Mouse (Mus musculus): ENCODE data around the gene Sema6d. TPM values are rescaled to one million over a fixed set of nuclear protein-coding genes. Genes with fewer than 3 reads are reported as not detected.

Sema6d gene
- total RNA-seq, 1 experiment from 2014 or later, result not detected

DNA sequence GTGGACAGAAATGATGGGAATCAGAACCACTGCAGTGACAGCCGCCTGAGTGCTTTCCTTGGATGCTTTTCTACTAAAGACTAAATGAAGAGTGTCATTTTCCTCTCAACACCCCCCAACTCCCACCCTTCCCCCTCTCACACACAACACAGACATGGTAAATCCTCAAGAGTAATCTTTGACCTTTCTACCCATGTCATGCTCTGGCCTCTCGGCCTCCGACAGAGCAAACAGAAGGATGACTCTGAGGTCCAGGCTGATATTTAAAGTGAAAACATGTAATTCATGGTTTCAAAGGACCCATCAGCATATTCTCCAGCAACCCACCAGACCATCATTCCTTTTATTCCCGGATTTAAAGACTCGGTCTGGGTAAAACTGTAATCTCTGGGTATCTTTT is 518.2 kb downstream of the Sema6d start:
- ATAC-seq (replicated peaks in 1 of 2; ENCODE audit: insufficient read depth in 1 of 2, low FRiP score in 2 of 2, low TSS enrichment in 1 of 2, low read depth in 1 of 2, poor library complexity in 2 of 2, severe bottlenecking in 2 of 2), result no peak

DNA sequence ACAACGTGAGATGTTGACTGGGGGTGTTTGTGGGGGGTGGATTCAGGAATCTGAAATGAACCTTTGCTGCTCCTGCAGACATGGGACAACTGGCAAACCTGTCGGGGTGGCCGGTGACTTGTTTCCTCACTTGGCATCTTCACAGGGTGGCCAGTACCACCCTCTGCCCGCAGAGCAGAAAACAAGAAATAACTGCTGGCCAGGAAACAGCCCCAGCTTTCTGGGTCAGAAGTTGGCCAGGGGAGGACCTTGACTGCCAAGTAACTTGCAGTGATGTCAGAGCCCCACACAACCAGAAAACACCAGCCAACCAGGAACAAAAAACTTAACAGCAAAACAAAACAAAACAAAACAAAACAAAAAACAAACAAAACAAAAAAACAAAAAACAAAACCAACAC is 518.8 kb downstream of the Sema6d start:
- no peak for ATAC-seq (replicated peaks in 1 of 2; ENCODE audit: insufficient read depth in 1 of 2, low FRiP score in 2 of 2, low TSS enrichment in 1 of 2, low read depth in 1 of 2, poor library complexity in 2 of 2, severe bottlenecking in 2 of 2)

DNA sequence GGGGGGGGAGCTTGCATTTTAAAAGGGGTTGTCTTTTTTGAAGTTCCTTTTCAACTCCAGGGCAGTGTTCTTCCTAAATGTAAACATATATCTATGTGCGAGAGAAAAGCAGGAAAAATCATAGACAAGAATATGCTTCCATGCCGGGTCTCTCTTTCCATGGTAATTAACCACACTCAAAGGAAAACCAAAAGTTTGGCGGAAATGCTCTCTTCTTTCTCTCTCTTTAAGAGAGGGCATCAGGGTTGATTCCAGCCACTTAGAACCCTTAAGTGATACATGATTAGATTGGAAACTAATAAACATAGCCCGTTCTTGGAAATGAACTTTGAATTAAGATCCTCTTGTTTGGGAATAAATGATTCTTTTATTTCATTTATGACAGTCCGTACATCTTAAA is 519.2 kb downstream of the Sema6d start:
- ATAC-seq (replicated peaks in 1 of 2; ENCODE audit: insufficient read depth in 1 of 2, low FRiP score in 2 of 2, low TSS enrichment in 1 of 2, low read depth in 1 of 2, poor library complexity in 2 of 2, severe bottlenecking in 2 of 2), result no peak

DNA sequence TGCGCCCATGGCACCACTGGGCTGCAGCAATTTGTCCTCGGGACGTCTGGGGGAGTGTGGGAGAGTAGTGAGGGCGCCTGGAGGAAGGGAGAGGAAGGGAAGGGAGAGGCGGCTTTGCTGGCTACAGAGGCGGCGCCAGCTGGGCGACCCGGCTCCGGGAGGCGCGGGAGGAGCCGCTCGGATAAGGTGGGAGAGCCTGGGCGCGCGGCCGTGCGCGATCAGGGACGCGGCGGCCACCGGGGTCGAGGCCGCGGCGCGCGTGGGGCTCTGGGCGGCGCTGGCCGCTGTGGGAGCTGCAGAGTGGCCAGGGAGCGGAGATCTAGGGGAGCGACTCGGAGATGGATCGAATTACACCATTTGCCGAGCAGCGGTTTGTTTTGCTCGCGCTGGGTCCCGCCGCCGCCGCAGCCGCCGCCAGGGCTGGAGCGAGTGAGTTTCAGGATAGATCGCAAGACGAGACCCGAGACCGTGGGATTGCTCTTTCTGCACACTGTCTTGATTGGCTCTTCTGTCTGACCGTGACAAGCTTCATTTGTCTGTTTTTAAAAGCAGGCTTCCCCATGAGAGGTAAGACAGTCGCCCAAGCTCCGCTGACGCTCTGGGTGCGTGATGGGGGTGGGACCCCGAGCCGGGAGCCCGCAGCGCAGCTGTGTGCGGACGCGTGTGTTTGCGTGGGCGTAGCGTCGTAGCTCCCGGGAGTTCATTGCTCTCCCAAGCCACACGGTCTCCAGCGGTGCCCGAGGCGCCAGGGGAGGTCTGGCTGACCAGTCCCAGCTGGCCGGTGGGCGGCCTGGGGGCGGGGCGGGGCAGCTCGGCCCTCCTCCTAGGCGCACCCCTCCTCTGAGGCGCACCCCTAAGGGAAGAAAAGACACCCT is 520.2 kb downstream of the Sema6d start:
- ATAC-seq (replicated peaks in 1 of 2; ENCODE audit: insufficient read depth in 1 of 2, low FRiP score in 2 of 2, low TSS enrichment in 1 of 2, low read depth in 1 of 2, poor library complexity in 2 of 2, severe bottlenecking in 2 of 2), result peak; percentile 58 to 65

DNA sequence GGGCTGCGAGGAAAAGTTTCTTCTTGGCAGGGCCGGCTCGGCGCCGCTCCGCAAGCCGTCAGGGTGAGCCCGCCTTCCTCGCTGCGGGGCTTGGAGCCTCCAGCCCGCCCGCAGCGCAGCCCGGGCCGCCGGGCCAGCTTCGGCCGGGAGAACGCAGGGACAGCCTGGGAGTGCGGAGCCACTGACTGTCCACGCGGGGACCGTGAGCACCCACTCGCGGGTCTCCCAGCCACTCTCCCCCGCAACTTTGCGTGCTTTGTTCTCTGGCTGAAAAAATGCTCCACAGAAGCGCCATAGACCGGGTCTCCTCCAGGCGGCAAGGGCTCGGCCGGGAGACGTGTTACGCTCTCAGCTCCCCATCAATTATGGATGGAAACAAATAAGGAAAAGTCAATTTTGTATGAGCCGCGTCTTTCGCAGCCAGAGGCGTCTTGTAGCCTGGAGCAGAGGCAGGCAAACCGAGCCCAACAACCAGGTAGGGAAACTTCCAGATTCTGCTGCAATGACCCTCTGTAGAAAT is 520.9 kb downstream of the Sema6d start:
- ATAC-seq (replicated peaks in 1 of 2; ENCODE audit: insufficient read depth in 1 of 2, low FRiP score in 2 of 2, low TSS enrichment in 1 of 2, low read depth in 1 of 2, poor library complexity in 2 of 2, severe bottlenecking in 2 of 2), result 0 out of 4 replicates have a peak, but pooled peaks of 1 of the 2 experiments have one; percentile 6

DNA sequence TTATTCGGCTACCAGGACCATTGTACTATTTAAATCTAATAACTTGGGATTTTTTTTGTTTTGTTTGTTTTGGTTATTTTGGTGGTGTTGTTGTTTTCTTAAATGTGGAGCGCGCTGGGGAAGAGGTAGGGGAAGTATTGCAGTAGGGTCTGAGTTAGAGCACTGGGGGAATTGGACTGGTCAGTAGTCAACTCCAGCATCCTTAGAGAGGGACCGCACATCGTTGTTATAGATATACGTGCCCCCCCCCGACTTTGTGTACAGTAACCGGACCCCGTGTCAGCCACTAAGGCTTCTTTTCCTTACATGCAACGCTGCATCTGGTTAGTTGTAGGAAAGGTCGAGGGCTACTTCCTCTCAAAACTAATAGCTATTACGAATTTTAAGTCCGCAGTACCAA is 521.5 kb downstream of the Sema6d start:
- no peak for ATAC-seq (replicated peaks in 1 of 2; ENCODE audit: insufficient read depth in 1 of 2, low FRiP score in 2 of 2, low TSS enrichment in 1 of 2, low read depth in 1 of 2, poor library complexity in 2 of 2, severe bottlenecking in 2 of 2)

DNA sequence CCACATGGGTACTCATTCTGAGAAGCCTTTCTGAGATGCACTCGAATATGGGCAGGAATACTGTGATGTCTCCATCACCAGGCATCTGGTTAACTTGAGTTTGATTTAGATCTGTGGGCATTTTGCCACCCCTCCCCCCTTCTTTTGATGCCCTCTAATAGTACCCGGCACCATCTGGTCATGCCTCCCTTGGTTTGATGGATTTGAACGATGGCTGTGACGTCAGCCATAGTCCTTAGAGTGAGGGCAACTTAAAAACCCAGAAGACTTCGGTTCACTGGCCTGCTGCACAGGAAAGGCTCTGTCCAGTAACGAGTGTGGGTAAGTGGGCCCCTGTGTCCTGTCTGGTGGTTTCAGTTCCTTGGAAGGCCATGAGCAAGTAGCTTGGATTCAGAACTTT is 522.5 kb downstream of the Sema6d start:
- no peak for ATAC-seq (replicated peaks in 1 of 2; ENCODE audit: insufficient read depth in 1 of 2, low FRiP score in 2 of 2, low TSS enrichment in 1 of 2, low read depth in 1 of 2, poor library complexity in 2 of 2, severe bottlenecking in 2 of 2)

DNA sequence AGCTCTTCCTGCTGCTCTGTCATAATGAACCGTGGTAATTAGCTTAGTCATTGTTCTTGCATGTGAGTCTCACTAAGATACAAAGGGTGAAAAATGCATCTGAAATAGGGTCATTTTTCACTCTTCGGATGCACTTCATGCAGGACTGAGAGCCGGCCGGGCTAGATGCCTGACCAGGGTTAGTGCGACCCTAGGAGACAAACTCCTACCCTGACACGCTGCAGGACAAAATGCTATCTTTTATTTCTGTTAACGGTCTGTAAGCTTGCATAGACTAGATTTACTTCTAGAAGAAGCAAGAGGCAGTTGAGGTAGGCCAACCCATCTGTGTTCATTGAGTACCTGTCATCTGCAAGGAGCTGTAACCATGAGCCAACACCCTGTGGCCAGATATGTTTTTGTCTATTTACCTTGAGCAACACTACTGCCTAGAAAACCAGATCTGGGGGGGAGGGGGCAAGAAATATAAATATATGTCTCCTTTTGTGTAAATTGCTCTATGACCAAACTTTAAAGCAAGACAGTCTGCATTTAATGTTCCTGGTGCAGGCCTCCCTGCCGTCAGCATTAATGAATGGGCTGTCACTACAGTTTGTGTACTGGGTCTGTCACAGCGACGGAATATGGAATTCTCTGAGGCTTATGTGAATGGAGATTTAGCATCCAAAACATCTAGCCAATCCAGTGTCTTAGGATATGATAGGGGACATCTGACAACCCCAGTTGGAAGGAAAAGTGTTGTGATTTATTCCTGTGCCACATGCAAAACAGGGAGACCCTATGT is 523.1 kb downstream of the Sema6d start:
- ATAC-seq (replicated peaks in 1 of 2; ENCODE audit: insufficient read depth in 1 of 2, low FRiP score in 2 of 2, low TSS enrichment in 1 of 2, low read depth in 1 of 2, poor library complexity in 2 of 2, severe bottlenecking in 2 of 2), result no peak

DNA sequence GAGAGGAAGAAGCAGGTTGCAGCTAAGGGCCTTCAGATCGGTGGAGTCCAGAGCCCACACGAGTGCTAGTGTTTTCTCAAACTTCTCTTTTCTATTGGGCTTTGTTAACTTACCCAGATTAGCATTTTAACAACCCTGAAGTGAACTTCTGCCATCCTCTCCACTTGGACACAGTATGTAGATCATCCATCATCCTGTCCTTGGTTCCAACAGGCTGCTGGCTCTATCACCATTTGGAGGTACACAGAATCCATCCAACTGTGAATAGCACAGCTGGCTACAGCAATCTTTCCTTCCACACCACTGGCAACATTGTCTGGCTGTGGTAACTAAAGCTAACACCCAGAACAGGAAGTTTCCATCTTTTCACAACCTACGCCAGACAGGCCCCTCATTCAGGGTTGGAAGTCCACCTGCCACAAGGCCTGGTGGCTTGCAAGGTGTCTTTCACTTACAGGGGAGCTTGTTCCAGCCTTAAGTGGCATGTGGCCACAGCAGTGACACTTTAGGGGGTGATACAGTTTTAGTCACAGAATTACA is 524.0 kb downstream of the Sema6d start:
- no peak for ATAC-seq (replicated peaks in 1 of 2; ENCODE audit: insufficient read depth in 1 of 2, low FRiP score in 2 of 2, low TSS enrichment in 1 of 2, low read depth in 1 of 2, poor library complexity in 2 of 2, severe bottlenecking in 2 of 2)

DNA sequence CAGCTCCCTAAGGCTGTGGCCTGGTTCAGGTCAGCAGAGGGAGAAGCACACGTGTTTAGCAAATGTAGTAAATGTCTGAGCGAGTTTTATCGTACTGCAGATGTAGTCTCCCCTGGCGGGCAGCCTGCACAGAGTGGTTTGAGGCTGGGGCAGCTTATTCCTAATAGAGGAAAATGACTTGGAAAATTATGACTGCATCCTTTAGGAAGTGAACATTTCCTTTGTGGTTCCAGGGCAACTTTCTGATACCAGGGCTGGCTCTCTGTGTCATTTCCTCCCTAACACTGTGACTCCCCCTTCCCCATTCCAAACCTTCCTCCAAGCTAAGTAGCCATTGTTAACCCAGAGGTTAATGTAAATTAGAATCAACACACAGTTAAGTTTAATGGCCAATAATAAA is 527.0 kb downstream of the Sema6d start:
- peak; percentile 20 to 41; a peak in 2 of 4 replicates for ATAC-seq (replicated peaks in 1 of 2; ENCODE audit: insufficient read depth in 1 of 2, low FRiP score in 2 of 2, low TSS enrichment in 1 of 2, low read depth in 1 of 2, poor library complexity in 2 of 2, severe bottlenecking in 2 of 2)

DNA sequence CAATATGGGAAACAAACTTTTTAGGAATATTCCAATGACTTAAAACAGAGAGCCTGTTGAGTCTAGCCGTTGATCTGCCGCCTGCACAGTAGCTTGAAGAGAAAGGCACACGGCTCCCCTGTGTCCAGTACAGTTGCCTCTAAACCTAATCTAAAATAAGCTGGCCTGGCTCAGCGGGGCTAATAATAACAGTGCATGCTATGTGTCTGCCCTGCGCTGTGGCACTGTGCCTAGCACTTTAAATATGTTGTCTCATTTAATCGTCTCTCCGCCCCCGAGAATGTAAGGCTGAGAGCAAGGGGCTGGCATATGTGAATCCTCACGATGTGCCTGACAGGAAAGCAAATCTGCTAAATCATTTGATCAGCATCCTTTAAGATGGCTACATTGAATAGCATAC is 527.7 kb downstream of the Sema6d start:
- no peak for ATAC-seq (replicated peaks in 1 of 2; ENCODE audit: insufficient read depth in 1 of 2, low FRiP score in 2 of 2, low TSS enrichment in 1 of 2, low read depth in 1 of 2, poor library complexity in 2 of 2, severe bottlenecking in 2 of 2)

DNA sequence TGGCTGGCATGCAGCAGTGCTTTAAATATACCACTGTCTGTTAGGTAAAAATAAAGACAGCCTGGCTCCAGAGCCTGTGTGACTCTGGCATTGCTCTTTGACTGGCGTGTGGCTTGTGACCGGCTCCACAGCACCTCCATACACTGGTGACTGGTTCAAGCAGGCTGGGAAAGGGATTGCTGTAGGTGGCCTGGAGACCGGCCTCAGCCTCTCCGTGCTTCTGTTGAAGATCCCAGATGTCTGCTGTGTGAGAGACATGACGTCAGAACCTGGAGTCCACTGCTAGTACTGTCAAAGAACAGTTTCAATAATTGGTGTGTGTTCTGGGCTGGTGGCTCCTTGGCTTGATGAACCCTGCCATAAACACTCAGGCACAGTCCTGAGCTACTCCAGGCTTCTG is 528.3 kb downstream of the Sema6d start:
- ATAC-seq (replicated peaks in 1 of 2; ENCODE audit: insufficient read depth in 1 of 2, low FRiP score in 2 of 2, low TSS enrichment in 1 of 2, low read depth in 1 of 2, poor library complexity in 2 of 2, severe bottlenecking in 2 of 2), result no peak

DNA sequence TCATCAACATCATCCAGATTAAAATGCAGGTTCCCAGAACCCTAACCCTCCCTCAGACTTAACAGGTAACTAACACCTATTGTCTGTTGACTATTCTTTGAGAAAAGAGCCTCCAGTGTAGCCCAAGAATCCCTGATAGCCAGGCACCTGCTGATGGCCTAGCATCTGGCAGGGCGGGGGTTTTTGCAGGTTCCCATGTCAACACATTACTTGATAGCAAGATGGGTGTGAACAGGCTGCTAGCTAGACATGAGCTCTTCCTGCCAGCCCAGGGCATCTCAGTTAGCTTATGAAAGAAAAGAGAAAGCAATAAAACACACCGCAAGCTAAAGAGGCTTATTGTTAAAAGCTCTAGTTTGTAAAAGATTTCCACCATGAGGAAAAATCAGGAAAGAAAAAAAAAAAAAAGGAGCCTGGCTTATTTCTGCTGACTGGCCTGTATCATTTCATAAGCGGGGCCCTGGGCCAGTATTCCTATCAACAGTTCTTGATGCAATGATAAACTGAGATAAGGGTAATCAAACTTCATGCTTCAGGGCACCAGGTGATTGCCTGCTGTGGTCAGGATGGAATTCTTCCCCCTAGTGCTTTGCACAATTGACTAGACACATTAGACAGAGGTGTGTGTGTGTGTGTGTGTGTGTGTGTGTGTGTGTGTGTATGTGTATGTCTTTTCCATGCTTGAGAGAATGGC is 528.9 kb downstream of the Sema6d start:
- ATAC-seq (replicated peaks in 1 of 2; ENCODE audit: insufficient read depth in 1 of 2, low FRiP score in 2 of 2, low TSS enrichment in 1 of 2, low read depth in 1 of 2, poor library complexity in 2 of 2, severe bottlenecking in 2 of 2), result no peak

DNA sequence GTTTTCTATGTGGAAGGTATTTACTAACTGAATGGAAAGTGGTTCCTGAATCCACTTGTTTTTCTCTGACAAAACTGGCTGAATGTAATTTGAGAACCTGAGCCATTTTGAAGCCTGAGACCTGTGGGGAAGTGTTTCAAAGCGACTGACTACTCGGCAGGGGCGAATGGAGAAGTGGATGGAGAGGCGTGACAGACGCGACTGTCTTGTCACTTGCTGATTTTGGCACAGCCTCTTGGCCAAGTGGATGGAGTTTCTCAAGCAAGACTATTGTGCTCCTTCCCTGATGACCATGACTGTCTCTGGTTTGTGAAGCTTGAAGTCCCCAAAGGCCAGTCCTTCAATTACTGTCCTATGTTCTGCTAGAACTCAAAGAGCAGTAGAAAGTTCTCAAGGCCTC is 530.7 kb downstream of the Sema6d start:
- ATAC-seq (replicated peaks in 1 of 2; ENCODE audit: insufficient read depth in 1 of 2, low FRiP score in 2 of 2, low TSS enrichment in 1 of 2, low read depth in 1 of 2, poor library complexity in 2 of 2, severe bottlenecking in 2 of 2), result no peak

DNA sequence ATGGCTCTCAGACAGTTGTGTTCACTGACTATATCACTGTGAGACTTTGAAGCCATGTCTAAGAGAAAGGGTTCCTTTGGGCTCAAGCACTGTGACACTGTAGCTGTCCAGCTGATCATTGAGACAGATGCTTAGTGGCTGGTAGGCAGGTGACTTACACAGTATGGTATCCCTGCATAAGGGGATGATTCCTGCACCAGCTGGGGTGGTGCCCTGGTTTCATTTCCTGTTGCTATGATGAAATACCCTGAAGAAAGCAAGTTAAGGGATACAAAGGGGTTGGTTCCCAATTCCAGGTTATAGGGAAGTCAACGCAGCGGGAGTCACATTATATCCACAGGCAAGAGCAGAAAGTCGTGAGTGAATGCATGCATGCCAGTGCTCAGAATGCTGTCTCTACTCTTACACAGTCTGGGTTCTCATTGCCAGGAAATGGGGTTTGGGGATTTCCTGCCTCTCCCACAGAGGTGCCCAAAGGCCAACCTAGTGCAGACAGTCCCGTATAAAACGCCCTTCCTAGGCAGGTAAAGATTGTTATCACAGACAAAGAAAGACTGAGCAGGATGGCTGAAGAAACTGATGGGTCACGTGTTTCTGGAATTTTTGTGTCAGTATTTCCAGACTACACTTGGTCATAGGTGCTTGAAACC is 532.3 kb downstream of the Sema6d start:
- peak in 1 of 2 experiments; percentile 34; a peak in 1 of 4 replicates for ATAC-seq (replicated peaks in 1 of 2; ENCODE audit: insufficient read depth in 1 of 2, low FRiP score in 2 of 2, low TSS enrichment in 1 of 2, low read depth in 1 of 2, poor library complexity in 2 of 2, severe bottlenecking in 2 of 2)

DNA sequence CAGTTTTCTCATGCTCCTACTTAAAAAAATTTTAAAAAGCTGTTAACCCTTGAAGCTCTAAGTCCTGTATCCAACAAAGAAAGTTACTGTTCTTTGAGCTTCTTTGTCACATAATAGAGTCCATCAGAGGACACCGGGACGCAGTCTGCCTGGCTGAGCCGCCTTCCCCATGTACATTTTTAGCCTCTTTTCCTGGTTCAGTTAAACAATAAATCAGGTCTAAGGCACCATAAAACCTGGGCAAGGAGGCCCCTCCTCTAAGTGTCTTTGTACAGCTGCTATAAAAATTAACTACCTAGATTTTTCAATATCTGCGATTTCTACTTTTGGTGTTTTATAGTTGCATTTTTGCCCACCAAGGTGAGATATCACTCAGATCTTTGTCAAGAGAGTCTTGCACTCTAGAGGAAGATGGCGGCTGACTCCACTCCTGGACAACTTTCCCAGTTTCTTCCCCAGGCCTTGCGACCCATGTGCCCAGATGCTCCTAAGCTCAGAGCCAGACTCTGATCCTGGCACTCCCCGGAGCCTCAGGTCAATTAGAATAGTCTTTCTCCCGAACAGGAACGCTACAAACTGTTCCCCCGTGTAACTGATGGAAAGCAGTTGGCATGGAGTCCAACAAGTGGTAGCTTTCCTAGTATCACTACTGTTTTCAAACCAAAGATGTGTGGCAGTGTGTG is 534.6 kb downstream of the Sema6d start:
- no peak for ATAC-seq (replicated peaks in 1 of 2; ENCODE audit: insufficient read depth in 1 of 2, low FRiP score in 2 of 2, low TSS enrichment in 1 of 2, low read depth in 1 of 2, poor library complexity in 2 of 2, severe bottlenecking in 2 of 2)
